Mouse (Mus musculus): ENCODE measurements around the gene Usp47. TPM values are rescaled to one million over a fixed set of nuclear protein-coding genes. Genes with fewer than 3 reads are reported as not detected.

Usp47 gene
- polyA plus RNA-seq, 1 experiment = 28.7 TPM

DNA sequence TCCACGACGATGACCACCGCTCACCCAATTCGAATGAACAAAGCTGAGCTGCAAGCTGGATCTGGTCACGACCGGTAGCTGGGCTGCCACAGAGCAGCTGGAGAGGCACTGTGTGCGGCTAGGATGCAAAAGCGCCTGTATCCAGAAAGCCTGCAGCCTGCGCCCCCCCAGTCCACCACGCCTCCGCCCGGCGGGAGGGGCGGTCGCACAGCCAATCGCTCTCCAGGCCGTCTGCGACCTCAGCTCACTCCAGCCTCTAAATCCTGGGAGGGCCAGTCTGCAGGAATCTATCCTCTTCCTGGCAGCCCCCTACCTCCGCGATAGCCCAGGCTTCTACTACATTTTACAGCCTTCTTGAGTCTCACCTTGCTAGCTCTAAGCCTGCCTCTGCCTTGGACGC, 135.6 kb downstream of the Usp47 start, which contains the start of gene Dkk3:
Gene Dkk3, minus strand, starts transcription at position 116 of the 400 bp plus-strand sequence.
- Histone ChIP-seq H3K79me2 (ENCODE audit: control insufficient read depth, insufficient read depth) (no peaks in the 10 kb centered on the region), H3K4me2 (ENCODE audit: low read depth) (no peak within 1 kb of the TSS), H3K4me3 (no peak within 1 kb of the TSS), H3ac (ENCODE audit: control insufficient read depth, insufficient read length) (no peak within 1 kb of the TSS), H3K27me3 (ENCODE audit: control insufficient read depth, insufficient read depth, insufficient read length) (no peaks in the 10 kb centered on the region), H3K36me3 (ENCODE audit: control insufficient read depth, insufficient read depth) (no peaks in the 10 kb centered on the region)
- no peak for TF ChIP-seq TCF3 (IDR thresholded peaks at IDR 0.05; ENCODE audit: insufficient read length, low read depth)
- no peak for TF ChIP-seq POLR2A (IDR thresholded peaks at IDR 0.05; ENCODE audit: insufficient read length, low read depth)
- no peak for TF ChIP-seq USF1 (IDR thresholded peaks at IDR 0.05; ENCODE audit: low read depth)
- no peak for TF ChIP-seq SRF (IDR thresholded peaks at IDR 0.05; ENCODE audit: control insufficient read depth, insufficient read length, low read depth)
- TF ChIP-seq MYOD1 (IDR thresholded peaks at IDR 0.05; ENCODE audit: control insufficient read depth in 1 of 3, insufficient read length in 2 of 3, low read depth in 2 of 3) = no peak
- TF ChIP-seq MYOG (IDR thresholded peaks at IDR 0.05; ENCODE audit: control insufficient read depth in 1 of 3, insufficient read depth in 1 of 3, insufficient read length in 2 of 3, low read depth in 2 of 3) = no peak
- TF ChIP-seq POLR2AphosphoS2 (IDR thresholded peaks at IDR 0.05; ENCODE audit: insufficient read length, low read depth) = no peak
- TF ChIP-seq MAX (IDR thresholded peaks at IDR 0.05; ENCODE audit: low read depth) = no peak
- no peak for TF ChIP-seq TCF12 (IDR thresholded peaks at IDR 0.05; ENCODE audit: insufficient read depth, poor library complexity, severe bottlenecking)
- TF ChIP-seq E2F4 (IDR thresholded peaks at IDR 0.05; ENCODE audit: insufficient read depth) = no peak
- TF ChIP-seq CEBPB (IDR thresholded peaks at IDR 0.05; ENCODE audit: insufficient read depth, poor library complexity, severe bottlenecking) = no peak
- TF ChIP-seq REST (IDR thresholded peaks at IDR 0.05; ENCODE audit: insufficient read depth, insufficient read length) = no peak

DNA sequence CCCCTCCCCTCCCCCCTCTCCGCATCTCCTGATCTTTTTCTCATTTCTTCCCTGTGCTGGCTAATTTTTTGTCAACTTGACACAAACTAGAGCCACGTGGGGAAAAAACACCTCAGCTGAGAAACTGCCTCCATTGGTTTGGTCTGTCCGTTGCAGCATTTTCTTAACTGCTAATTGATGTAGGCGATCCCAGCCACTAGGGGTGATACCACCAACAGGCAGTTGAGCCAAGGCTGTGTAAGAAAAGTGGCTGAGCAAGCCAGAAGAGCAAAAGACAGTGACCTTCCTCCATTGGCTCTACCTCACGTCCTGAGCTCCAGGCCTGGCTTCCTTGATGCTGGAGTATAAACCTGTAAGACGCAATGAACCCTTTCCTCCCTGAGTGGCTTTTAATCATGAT, 136.5 kb downstream of the Usp47 start:
- H3K36me3 ChIP-seq (ENCODE audit: control insufficient read depth, insufficient read depth) = no peaks in the 10 kb centered on the region
- TF ChIP-seq TCF12 (IDR thresholded peaks at IDR 0.05; ENCODE audit: insufficient read depth, poor library complexity, severe bottlenecking) (no peak), POLR2AphosphoS2 (IDR thresholded peaks at IDR 0.05; ENCODE audit: insufficient read length, low read depth) (no peak), MYOG (IDR thresholded peaks at IDR 0.05; ENCODE audit: control insufficient read depth in 1 of 3, insufficient read depth in 1 of 3, insufficient read length in 2 of 3, low read depth in 2 of 3) (no peak), TCF3 (IDR thresholded peaks at IDR 0.05; ENCODE audit: insufficient read length, low read depth) (no peak), USF1 (IDR thresholded peaks at IDR 0.05; ENCODE audit: low read depth) (no peak), E2F4 (IDR thresholded peaks at IDR 0.05; ENCODE audit: insufficient read depth) (no peak), CEBPB (IDR thresholded peaks at IDR 0.05; ENCODE audit: insufficient read depth, poor library complexity, severe bottlenecking) (no peak), SRF (IDR thresholded peaks at IDR 0.05; ENCODE audit: control insufficient read depth, insufficient read length, low read depth) (no peak), POLR2A (IDR thresholded peaks at IDR 0.05; ENCODE audit: insufficient read length, low read depth) (no peak), MYOD1 (IDR thresholded peaks at IDR 0.05; ENCODE audit: control insufficient read depth in 1 of 3, insufficient read length in 2 of 3, low read depth in 2 of 3) (no peak)

More for the DNA sequence above, 136.5 kb downstream of the Usp47 start:
- H3K27me3 ChIP-seq (ENCODE audit: control insufficient read depth, insufficient read depth, insufficient read length) = no peaks in the 10 kb centered on the region
- no peak overlapping the region for H3ac ChIP-seq (ENCODE audit: control insufficient read depth, insufficient read length)
- no peak overlapping the region for H3K4me2 ChIP-seq (ENCODE audit: low read depth)
- no peaks in the 10 kb centered on the region for H3K79me2 ChIP-seq (ENCODE audit: control insufficient read depth, insufficient read depth)
- H3K4me3 ChIP-seq = no peak overlapping the region

Other genes starting within 250 kb of the Usp47 start
- gene Galnt18, start 243.5 kb upstream of the Usp47 start, polyA plus RNA-seq (2012; fragmentation: generic; extraction: Trizol) = 16.4 TPM
- 0.10 TPM for gene Dkk3, start 135.6 kb downstream of the Usp47 start, polyA plus RNA-seq (2012; fragmentation: generic; extraction: Trizol)
- gene Mical2, start 202.4 kb downstream of the Usp47 start, polyA plus RNA-seq (2012; fragmentation: generic; extraction: Trizol) = 34.8 TPM